Mouse (Mus musculus): Measurements from ENCODE around the gene Arhgap15. TPM values are rescaled to one million over a fixed set of nuclear protein-coding genes. Genes with fewer than 3 reads are reported as not detected.

The Arhgap15 gene
- polyA plus RNA-seq, 1 experiment, result 0.71 TPM

DNA sequence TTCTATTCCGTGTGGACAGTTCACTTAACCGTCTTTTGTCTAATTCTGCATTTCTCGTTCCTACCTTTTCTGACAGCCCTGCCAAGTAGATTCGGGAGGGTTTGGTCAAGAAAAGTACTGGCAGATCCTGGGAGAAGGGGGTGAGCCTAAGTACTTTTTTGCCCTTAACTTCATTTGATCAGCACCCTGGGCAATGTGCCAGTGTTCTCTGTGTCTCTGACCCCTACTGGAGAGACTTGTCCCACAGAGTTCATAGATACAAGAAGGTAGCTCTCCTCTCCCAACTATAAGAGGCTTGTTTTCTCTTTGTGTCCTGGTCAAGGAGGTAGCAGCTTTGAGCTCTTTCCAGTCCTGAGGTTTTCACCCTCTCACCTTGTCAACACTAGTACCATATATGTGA, 667.7 kb downstream of the Arhgap15 start:
- TF ChIP-seq POLR2A (IDR thresholded peaks at IDR 0.05; ENCODE audit: borderline replicate concordance, extremely low read depth, insufficient read depth, insufficient read length, poor library complexity, severe bottlenecking) (no peak), CTCF (IDR thresholded peaks at IDR 0.05; ENCODE audit: borderline replicate concordance, extremely low read depth, insufficient read depth, insufficient read length) (no peak)
- no peak for DNase-seq (ENCODE audit: low read depth)

DNA sequence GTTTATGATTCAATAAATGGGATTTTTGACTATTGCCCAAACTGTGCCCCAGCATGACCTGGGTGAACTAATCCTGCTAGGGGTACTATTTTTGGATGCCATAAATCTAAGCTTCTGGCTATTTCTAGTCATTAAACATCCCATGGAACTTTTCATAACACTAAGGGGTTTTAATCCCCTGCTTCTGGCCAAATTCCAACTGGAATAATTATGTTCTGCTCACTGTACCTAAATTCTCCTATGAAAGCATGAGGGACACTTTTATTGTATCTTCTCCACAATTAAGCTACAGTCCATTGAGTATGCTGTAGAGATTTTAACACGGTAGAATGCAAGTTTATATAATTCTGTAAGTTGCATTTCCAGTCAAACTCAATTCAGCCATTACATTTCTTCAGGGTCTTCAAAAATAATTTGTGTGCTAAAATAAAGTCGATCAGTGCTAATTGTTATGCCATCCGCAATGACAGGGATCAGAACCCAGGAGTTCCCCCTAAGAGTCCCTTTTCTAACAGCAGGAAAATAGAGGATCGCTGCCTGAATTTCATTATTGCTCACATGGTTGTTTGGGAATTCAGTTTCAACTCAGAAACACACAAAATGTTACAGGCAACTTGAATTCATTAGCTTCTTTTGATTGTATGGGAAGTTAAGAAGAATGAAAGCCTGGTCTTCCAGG, 671.1 kb downstream of the Arhgap15 start:
- DNase-seq (ENCODE audit: low read depth), result peak; percentile 67
- TF ChIP-seq POLR2A (IDR thresholded peaks at IDR 0.05; ENCODE audit: borderline replicate concordance, extremely low read depth, insufficient read depth, insufficient read length, poor library complexity, severe bottlenecking) (no peak), CTCF (IDR thresholded peaks at IDR 0.05; ENCODE audit: borderline replicate concordance, extremely low read depth, insufficient read depth, insufficient read length) (no peak)

DNA sequence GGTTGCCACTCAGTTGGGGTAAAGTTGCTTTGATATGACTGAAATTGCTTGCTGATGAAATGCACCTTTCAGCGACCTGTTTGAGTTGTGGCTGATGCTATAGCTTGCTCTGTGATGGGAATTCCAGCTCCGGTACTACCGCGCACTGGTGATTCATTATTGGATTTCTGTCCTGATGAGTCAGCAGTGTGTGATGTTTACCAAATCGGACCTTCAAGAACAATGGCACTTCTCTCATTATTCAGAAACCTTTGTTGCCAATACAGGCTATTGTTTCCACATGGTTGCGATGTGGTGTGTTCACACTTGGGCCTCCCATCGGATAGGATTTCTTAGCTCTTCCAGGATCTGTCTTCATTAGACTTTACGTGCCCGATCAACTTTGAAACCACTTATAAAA, 681.9 kb downstream of the Arhgap15 start:
- TF ChIP-seq POLR2A (IDR thresholded peaks at IDR 0.05; ENCODE audit: borderline replicate concordance, extremely low read depth, insufficient read depth, insufficient read length, poor library complexity, severe bottlenecking) (no peak), CTCF (IDR thresholded peaks at IDR 0.05; ENCODE audit: borderline replicate concordance, extremely low read depth, insufficient read depth, insufficient read length) (no peak)
- DNase-seq (ENCODE audit: low read depth), result no peak

GRCm38 (mm10) chr2:44436652-44437051, 688.0 kb downstream of the Arhgap15 start:
- DNase-seq (ENCODE audit: low read depth), result no peak
- no peak for TF ChIP-seq CTCF (IDR thresholded peaks at IDR 0.05; ENCODE audit: borderline replicate concordance, extremely low read depth, insufficient read depth, insufficient read length)
- TF ChIP-seq POLR2A (IDR thresholded peaks at IDR 0.05; ENCODE audit: borderline replicate concordance, extremely low read depth, insufficient read depth, insufficient read length, poor library complexity, severe bottlenecking), result no peak

DNA sequence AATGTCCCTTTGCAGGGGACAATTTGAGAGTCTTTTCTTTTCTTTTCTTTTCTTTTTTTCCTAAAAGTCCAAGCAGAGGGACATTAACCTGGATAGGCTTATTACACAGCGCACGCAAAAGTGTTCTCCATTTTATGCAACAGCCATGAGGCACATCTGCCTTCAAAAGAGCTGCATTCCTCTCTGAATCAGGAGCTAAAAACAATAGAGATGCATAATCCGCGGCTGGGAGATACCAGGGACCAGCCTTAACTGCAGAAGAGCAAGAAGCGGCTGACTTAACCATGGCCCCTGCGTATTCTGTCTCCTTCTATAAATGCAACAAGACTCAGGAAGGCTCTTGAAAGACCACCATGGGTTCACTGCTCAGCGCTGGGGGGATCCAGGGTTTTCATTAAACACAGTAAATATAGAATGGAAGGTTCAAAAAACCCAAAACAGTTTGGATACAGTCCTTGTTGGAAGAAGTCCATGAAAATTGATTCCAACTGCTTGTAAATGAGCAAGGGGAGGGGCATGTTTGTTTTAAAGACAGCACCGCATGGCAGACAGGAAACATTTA, 689.0 kb downstream of the Arhgap15 start:
- TF ChIP-seq CTCF (IDR thresholded peaks at IDR 0.05; ENCODE audit: borderline replicate concordance, extremely low read depth, insufficient read depth, insufficient read length) (no peak), POLR2A (IDR thresholded peaks at IDR 0.05; ENCODE audit: borderline replicate concordance, extremely low read depth, insufficient read depth, insufficient read length, poor library complexity, severe bottlenecking) (no peak)
- DNase-seq (ENCODE audit: low read depth), result peak; percentile 23

- TF ChIP-seq CTCF (IDR thresholded peaks at IDR 0.05; ENCODE audit: borderline replicate concordance, extremely low read depth, insufficient read depth, insufficient read length), result no peak
- no peak for TF ChIP-seq POLR2A (IDR thresholded peaks at IDR 0.05; ENCODE audit: borderline replicate concordance, extremely low read depth, insufficient read depth, insufficient read length, poor library complexity, severe bottlenecking)
- DNase-seq (ENCODE audit: low read depth), result no peak
Observed at GRCm38 (mm10) chr2:44438070-44438469, 689.4 kb downstream of the Arhgap15 start.

DNA sequence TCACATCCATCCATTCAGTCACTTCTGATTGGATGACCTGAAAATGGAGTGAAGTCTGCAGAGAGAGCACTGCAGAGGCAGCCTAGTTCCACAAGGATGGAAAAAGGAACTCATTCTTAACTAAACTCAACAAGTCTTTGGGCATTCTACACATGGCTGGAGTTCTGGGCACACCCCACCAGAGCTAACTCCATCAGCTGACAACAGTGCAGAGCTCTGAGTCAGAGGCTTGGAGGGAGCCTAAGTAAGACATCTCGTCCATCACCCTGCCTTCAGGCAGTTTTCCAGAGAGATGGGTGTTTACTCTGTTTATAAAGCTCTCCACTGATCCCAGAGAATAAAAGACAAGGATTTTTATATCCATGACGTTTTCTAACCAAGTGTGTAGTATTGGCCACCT, 696.3 kb downstream of the Arhgap15 start:
- no peak for TF ChIP-seq POLR2A (IDR thresholded peaks at IDR 0.05; ENCODE audit: borderline replicate concordance, extremely low read depth, insufficient read depth, insufficient read length, poor library complexity, severe bottlenecking)
- TF ChIP-seq CTCF (IDR thresholded peaks at IDR 0.05; ENCODE audit: borderline replicate concordance, extremely low read depth, insufficient read depth, insufficient read length), result no peak
- no peak for DNase-seq (ENCODE audit: low read depth)

Other genes with a start within 250 kb of the Arhgap15 start
- 0.18 and 0.21 TPM in 2 replicates for gene Kynu, start 193.5 kb upstream of the Arhgap15 start, polyA plus RNA-seq (2012; rRNA removed)